Mouse (Mus musculus) C2C12 (cell line): ENCODE measurements around the gene Calm3. TPM values are rescaled to one million over a fixed set of nuclear protein-coding genes. Genes with fewer than 3 reads are reported as not detected.

Experiments used
- H3K27me3 ChIP-seq: one replicate; pipeline ENCODE4 v1.6.1; 2011; ENCODE audit not compliant: control insufficient read depth, insufficient read depth, insufficient read length
- H3K36me3 ChIP-seq: one replicate; pipeline ENCODE4 v1.6.1; 2011; ENCODE audit not compliant: control insufficient read depth, insufficient read depth
- H3K4me3 ChIP-seq: one replicate; pipeline ENCODE4 v1.5.1; 2011; ENCODE audit warnings: mild to moderate bottlenecking, control low read depth; ENCODE audit not compliant: poor library complexity, insufficient read depth, severe bottlenecking
- H3K79me2 ChIP-seq: one replicate; pipeline ENCODE4 v1.6.1; 2011; ENCODE audit not compliant: control insufficient read depth, insufficient read depth
- H3K79me3 ChIP-seq: one replicate; pipeline ENCODE4 v1.6.1; 2011; ENCODE audit warnings: low read depth, control low read depth
- H3ac ChIP-seq: one replicate; pipeline ENCODE3; 2011; ENCODE audit warnings: low read depth; ENCODE audit not compliant: control insufficient read depth, insufficient read length
- CEBPB ChIP-seq: IDR thresholded peaks from one replicate; pipeline ENCODE4 v1.6.1; 2011; ENCODE audit warnings: low read depth, mild to moderate bottlenecking, control low read depth, moderate library complexity
- CTCF ChIP-seq: IDR thresholded peaks from one replicate; pipeline ENCODE4 v1.5.1; 2011; ENCODE audit not compliant: control insufficient read depth, insufficient read depth, insufficient read length
- FOSL1 ChIP-seq: IDR thresholded peaks from one replicate; pipeline ENCODE4 v1.8.0; 2011; ENCODE audit warnings: mild to moderate bottlenecking, low read length; ENCODE audit not compliant: poor library complexity, insufficient read depth, severe bottlenecking
- MAX ChIP-seq: IDR thresholded peaks from one replicate; pipeline ENCODE4 v1.6.1; 2011; ENCODE audit warnings: mild to moderate bottlenecking, control low read depth
- MYOD1 ChIP-seq: IDR thresholded peaks from one replicate; pipeline ENCODE4 v1.6.1; 2011; ENCODE audit warnings: low read depth; ENCODE audit not compliant: control insufficient read depth, insufficient read length
- MYOG ChIP-seq: IDR thresholded peaks from one replicate; pipeline ENCODE4 v1.6.1; 2011; ENCODE audit not compliant: control insufficient read depth, insufficient read length; ENCODE audit errors: extremely low read depth
- USF1 ChIP-seq: IDR thresholded peaks from one replicate; pipeline ENCODE4 v1.6.1; 2011; ENCODE audit warnings: low read depth, mild to moderate bottlenecking, control low read depth, moderate library complexity
- polyA plus RNA-seq: library from polyadenylated mRNA; unstranded; fragments of >200 nt; fragmentation: generic; extraction: Trizol; gene quantifications from one replicate; pipeline ENCODE4 v1.2.1, GENCODE M21; 2012; ENCODE audit warnings: missing spikeins

Gene Calm3
- polyA plus RNA-seq, 1 experiment, result 365 TPM

- no peaks in the 10 kb centered on the region for H3K79me2 ChIP-seq
- H3K79me3 ChIP-seq, result no peaks in the 10 kb centered on the region
- H3ac ChIP-seq, result peak overlapping the region; percentile 15
- no peaks in the 10 kb centered on the region for H3K27me3 ChIP-seq
- TF ChIP-seq CTCF (peak; percentile 86), CEBPB (no peak)
- H3K36me3 ChIP-seq, result no peaks in the 10 kb centered on the region
- H3K4me3 ChIP-seq, result no peak overlapping the region
Measured at GRCm38 (mm10) chr7:16895000-16895399, 28.9 kb downstream of the Calm3 start.

- Histone ChIP-seq H3K27me3 (no peaks in the 10 kb centered on the region), H3K79me2 (no peaks in the 10 kb centered on the region), H3K79me3 (no peaks in the 10 kb centered on the region), H3K4me3 (peak overlapping the region; percentile 2), H3K36me3 (no peaks in the 10 kb centered on the region), H3ac (no peak overlapping the region)
- TF ChIP-seq CTCF, result no peak
- no peak for TF ChIP-seq CEBPB
- no peak for TF ChIP-seq MYOD1
- TF ChIP-seq USF1, result no peak
- no peak for TF ChIP-seq MAX
- TF ChIP-seq FOSL1, result no peak
- no peak for TF ChIP-seq MYOG
Measured at GRCm38 (mm10) chr7:16894279-16894678, 29.6 kb downstream of the Calm3 start.

- Histone ChIP-seq H3K36me3 (no peaks in the 10 kb centered on the region), H3K79me3 (no peaks in the 10 kb centered on the region), H3K4me3 (no peak overlapping the region), H3K79me2 (no peaks in the 10 kb centered on the region), H3ac (no peak overlapping the region), H3K27me3 (no peaks in the 10 kb centered on the region)
- TF ChIP-seq FOSL1 (no peak), CTCF (no peak), MYOD1 (no peak), MAX (no peak), CEBPB (no peak), USF1 (no peak), MYOG (no peak)
Measured at GRCm38 (mm10) chr7:16893612-16894011, 30.3 kb downstream of the Calm3 start.

- peak overlapping the region; percentile 27 for H3ac ChIP-seq
- no peaks in the 10 kb centered on the region for H3K27me3 ChIP-seq
- no peaks in the 10 kb centered on the region for H3K36me3 ChIP-seq
- no peaks in the 10 kb centered on the region for H3K79me2 ChIP-seq
- H3K4me3 ChIP-seq, result no peak overlapping the region
- TF ChIP-seq MAX (no peak), CTCF (no peak), MYOD1 (no peak), USF1 (no peak), MYOG (no peak), FOSL1 (no peak), CEBPB (no peak)
- H3K79me3 ChIP-seq, result no peaks in the 10 kb centered on the region
Measured at GRCm38 (mm10) chr7:16892352-16892730, 31.6 kb downstream of the Calm3 start.

GRCm38 (mm10) chr7:16891641-16892351 lies 32.1 kb downstream of the Calm3 start, which contains the start of gene Gng8:
Gng8 (plus strand) TSS chr7:16891786.
- Histone ChIP-seq H3K4me3 (peak within 1 kb of the TSS; percentile 29), H3K79me2 (no peaks in the 10 kb centered on the region), H3ac (peak within 1 kb of the TSS; percentile 27), H3K79me3 (no peaks in the 10 kb centered on the region), H3K36me3 (no peaks in the 10 kb centered on the region), H3K27me3 (no peaks in the 10 kb centered on the region)
- TF ChIP-seq FOSL1 (no peak), CTCF (peak; percentile 93), MYOD1 (no peak), CEBPB (no peak), MYOG (no peak)

GRCm38 (mm10) chr7:16890944-16891343 lies 33.0 kb downstream of the Calm3 start:
- Histone ChIP-seq H3K79me3 (no peaks in the 10 kb centered on the region), H3K79me2 (no peaks in the 10 kb centered on the region), H3K4me3 (no peak overlapping the region), H3K27me3 (no peaks in the 10 kb centered on the region), H3K36me3 (no peaks in the 10 kb centered on the region), H3ac (no peak overlapping the region)
- no peak for TF ChIP-seq FOSL1
- TF ChIP-seq MAX, result no peak
- TF ChIP-seq CEBPB, result no peak
- TF ChIP-seq MYOG, result no peak
- TF ChIP-seq MYOD1, result no peak
- TF ChIP-seq USF1, result no peak
